Mouse (Mus musculus) frontal cortex, adult 2 months (tissue): ENCODE measurements around the gene Susd1. TPM values are rescaled to one million over a fixed set of nuclear protein-coding genes. Genes with fewer than 3 reads are reported as not detected.

Experiments used
- DNase-seq, 2 experiments: peaks; one replicate each; pipeline ENCODE4 v3.0.0; 2022; ENCODE audit warnings: low spot score in 1 of 2; ENCODE audit errors: extremely low spot score in 1 of 2
- polyA plus RNA-seq: library from polyadenylated mRNA; depleted of rRNA; stranded (reverse); fragments of >200 nt; gene quantifications from 2 replicates; pipeline ENCODE4 v1.2.3, GENCODE M21; 2012

Gene Susd1
- polyA plus RNA-seq, 1 experiment, result 13.9 TPM

DNA sequence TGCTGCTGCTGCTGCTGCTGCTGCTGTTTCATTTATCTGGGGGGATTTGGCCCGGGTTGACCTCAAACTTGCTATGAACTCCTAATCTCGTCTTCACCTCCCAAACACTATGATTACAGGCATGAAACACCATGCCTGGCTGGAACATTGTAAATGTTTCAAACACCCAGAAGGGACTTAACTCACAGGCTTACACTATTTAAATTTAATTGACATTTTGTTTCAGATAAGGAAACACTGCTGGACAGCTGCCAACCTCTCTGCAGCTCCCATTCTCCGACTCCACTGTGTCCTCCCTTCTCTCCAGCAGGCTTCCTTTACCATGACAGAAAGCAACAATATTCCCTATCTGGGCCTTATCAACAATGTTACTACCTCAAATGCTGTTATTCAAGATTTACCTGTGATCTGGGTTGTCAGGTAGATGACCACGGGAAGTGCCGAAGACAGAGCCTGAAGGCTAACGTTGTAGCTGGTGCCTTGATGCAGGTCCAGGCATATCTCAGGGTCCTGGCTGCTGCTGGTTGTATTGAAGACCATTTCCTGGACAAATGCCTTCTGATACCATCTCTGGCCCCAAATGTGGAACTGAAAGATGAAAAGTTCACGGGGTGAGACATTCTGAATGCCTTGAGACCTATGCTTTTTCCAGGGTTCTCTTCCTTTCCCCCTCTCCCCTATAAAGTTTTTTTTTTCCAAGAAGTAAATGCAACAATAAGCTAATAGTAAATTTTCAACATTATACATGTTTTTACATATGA lies 88.8 kb downstream of the Susd1 start:
- DNase-seq, result no peak

- DNase-seq, result peak; percentile 58 to 94
These were observed 97.7 kb downstream of the Susd1 start for GRCm38 (mm10) chr4:59340714-59341113.

DNA sequence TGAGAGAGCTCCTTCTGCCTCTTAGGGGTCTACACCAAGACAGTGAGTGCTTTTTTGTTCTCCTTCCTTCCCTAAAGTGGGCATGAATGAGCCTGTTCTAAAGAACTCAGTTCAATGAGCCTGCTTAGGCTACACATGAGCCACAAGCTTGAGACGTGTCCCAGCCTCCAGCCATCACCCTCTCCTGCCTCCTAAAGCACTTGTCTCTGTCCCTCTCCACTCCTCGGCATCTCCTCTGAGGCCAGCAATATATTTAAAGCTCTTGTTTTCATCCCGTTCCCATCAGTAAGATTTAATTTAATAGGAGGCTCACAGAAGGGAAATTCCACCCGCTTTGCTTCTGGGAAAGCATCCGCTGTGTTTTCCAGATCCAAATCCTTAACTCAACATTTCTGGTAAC lies 98.4 kb downstream of the Susd1 start:
- DNase-seq, result no peak

DNA sequence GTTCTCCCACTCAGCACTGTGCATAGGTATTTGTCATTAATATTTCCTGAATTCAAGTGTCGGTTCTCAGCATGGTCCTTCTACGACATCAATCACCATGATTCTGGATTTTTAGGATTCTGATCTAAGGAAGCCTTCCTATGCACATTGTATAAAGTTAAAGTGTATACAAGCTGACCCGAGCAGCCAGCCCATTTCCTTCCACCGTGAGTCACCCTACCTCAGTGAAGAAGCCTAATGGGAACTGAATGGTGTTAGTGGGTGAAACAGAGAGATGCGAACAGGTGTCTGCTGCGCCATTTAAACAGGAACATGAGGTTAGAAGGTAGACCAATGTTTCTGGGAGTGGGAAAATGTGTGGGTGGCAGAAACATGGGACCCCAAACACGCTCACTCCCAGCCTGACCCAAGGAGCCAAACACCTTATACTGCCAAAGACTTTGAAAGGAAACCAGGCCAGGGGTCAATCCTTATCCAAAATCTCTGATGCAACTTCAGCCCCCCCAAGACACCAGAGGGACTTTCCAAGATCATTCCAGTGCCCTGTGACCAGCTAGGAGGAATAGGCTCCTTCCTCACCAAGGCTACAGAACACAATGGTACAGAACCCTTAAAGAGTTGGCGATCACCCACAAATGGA lies 99.4 kb downstream of the Susd1 start:
- DNase-seq, result no peak

DNA sequence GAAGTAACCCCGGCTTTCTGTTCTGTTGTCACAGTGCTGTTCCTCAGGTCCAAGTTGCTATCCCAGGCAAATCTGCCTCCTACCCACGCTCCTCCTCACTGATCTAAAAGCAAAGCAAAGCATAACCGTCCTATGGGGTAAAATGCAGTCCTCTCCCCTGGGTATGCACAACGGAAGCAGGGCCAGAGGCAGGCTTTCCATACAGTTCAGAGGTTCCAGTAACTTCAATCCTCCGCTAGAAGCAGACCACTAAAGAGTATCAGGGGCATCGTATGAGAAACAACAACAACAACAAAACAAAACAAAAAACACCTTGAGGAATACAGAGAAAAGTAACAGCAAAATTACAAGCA lies 100.9 kb downstream of the Susd1 start:
- DNase-seq, result no peak

GRCm38 (mm10) chr4:59336846-59337532 lies 101.4 kb downstream of the Susd1 start:
- DNase-seq, result no peak

DNA sequence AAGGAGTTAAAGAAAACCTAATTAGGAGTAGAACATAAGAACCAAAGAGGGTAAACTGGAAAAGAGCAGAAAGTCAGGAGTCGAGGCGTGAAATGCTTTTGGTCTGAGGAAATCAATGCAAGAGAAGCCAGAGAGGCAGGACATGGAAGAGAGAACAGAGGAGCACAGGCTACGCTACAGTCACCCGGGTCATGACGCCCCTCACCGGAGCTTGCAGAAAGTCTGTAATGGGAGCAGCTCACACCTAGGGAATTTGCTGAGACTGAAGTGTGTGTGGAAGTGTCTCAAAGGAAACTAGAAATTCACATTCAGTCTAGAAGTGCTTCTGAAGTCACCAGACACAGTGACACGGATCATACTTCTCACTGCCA lies 102.0 kb downstream of the Susd1 start:
- no peak for DNase-seq

GRCm38 (mm10) chr4:59335616-59336438 lies 102.6 kb downstream of the Susd1 start:
- DNase-seq, result peak; percentile 12 to 50

DNA sequence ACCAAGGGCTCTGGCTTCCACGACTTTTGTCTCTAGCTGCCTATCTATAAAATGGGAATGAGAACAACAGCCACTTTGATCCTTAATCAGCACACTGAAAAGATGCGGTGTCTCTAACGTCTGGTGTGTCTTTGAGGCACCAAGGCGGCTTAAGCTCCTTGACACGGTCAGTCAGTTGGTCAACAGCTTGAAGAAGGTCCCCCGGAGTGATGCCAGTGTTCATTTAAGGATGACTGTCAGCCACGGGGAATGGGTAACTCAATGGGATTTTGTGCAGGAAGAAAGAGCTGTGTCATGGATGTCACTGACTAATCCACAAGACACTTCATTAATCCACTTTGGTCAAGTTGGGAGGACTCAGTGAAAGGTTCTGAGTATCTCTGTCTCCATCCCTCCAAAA lies 103.3 kb downstream of the Susd1 start:
- DNase-seq, result no peak

DNA sequence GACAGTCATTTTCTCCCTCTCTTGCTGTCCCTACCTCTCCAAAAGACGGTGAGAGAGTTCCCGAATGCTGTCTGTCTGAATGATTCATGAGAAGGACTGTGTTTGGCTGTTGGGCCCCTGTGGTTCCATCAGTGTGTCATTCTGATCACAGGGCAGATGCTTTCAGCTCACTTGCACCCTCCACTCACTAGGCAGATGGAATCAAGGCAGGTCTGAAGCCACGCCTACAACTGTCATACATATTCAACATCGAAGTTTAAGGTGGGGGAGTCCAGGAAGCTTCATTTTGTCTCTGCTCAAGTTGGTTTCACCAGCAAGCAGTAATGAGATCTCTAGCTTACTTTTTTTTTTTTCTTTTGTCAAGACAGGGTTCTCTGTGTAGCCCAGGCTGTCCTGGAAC lies 104.2 kb downstream of the Susd1 start:
- DNase-seq, result no peak

GRCm38 (mm10) chr4:59333424-59333895 lies 105.0 kb downstream of the Susd1 start:
- DNase-seq, result no peak

- no peak for DNase-seq
These were observed 105.6 kb downstream of the Susd1 start for GRCm38 (mm10) chr4:59332691-59333423.

GRCm38 (mm10) chr4:59332089-59332488 lies 106.3 kb downstream of the Susd1 start:
- no peak for DNase-seq

GRCm38 (mm10) chr4:59331633-59332032 lies 106.8 kb downstream of the Susd1 start:
- peak in 1 of 2 experiments; percentile 15 for DNase-seq

GRCm38 (mm10) chr4:59330961-59331604 lies 107.3 kb downstream of the Susd1 start:
- DNase-seq, result no peak

DNA sequence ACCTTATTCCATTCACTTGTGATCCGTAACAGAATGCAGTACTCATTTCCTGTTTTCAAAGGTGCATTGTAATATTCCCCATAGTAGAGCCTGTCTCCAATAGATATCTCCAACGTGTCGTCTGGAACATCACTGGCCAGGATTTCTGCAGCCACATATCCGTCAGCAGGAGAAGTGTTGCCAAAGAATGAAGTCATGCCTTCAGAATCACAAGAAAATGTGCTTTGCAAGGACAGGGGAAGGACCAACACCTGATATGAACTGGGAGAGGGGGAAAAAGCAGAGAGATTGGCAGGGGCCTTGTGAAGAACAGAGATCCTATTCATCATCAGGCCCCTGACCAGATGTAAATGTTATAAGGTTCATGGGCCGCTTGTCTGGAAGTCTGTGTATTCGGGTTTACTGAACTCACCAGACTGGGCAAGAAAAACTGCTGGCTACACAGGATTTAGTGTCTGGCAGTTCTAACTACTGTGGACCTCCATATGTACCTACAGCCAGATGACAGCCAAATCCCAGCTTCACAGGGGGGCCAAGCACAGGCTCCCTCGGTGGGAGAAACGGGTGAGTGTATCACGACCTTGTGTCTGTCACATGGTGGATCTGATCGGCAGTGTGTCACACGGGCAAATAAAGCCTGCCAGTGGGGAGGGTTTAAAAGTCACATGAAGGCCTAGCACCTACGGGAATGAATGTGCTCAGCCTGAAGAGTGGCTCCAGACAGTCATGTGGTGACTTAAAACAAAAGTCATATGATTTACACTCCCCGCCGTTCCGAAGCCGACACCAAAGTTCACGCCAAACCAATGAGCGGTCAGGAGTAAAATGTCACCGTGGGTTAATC lies 108.8 kb downstream of the Susd1 start:
- no peak for DNase-seq

DNA sequence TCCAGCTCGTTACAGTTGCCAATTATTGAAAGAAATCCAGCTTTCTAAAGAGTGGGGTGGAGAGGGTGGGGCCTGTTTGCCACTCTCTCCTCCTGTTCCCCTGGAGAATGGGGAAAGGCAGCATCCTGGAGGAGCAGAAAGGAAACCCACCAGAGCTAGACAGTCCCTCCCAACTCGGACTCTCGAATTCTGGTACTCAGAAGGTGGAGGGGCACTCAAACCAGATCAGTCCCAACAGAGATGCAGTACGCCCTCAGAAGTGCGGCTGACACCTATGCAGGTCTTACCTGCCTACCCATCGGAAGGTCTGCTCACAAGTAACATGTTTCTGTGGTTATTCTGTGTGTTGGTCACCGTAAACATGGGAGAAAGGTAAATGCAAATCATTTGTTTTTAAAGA lies 109.6 kb downstream of the Susd1 start:
- DNase-seq, result no peak

GRCm38 (mm10) chr4:59327986-59328385 lies 110.4 kb downstream of the Susd1 start:
- no peak for DNase-seq
